Mouse (Mus musculus): ENCODE results near the gene Urah. TPM values are rescaled to one million over a fixed set of nuclear protein-coding genes. Genes with fewer than 3 reads are reported as not detected.
A peak's percentile ranks its signal among the peaks of the same experiment; 100 is the strongest.

Gene Urah
- polyA plus RNA-seq, 1 experiment, result 3.3 TPM

DNA sequence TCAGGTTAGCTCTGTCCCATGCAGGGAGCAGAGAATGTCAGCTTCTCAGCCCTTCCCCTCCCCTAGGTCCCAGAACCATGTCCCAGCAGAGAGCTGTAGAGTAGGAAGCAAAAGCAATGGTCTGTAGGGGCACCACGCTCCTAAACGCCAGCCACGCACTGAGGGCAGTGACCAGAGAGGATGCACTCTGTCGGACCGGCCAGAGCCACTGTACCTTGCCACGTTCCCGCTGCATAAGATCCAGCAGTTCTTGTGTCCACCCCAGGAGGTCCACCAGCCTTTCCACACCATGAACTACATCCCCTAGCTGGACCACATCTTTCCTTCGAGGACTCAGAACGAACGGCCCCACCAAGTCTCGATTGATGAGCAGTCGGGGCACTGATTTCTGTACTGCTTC, 29.9 kb downstream of the Urah start:
- H3K4me3 ChIP-seq (replicated peaks; ENCODE audit: control insufficient read depth, low read depth, low read length), result no peak overlapping the region
- no peak overlapping the region for H3K27ac ChIP-seq (ENCODE audit: control insufficient read depth, insufficient read depth, low read depth, low read length, poor library complexity)
- peaks cover 2% of the 10 kb centered on the region; the same call in 1 of the 2 replicates for H3K4me1 ChIP-seq (ENCODE audit: control insufficient read depth, insufficient read depth, low read length)
- TF ChIP-seq POLR2A (IDR thresholded peaks at IDR 0.05; ENCODE audit: borderline replicate concordance, control insufficient read depth, low read depth, low read length), result no peak
- no peak for TF ChIP-seq CTCF (IDR thresholded peaks at IDR 0.05; ENCODE audit: control insufficient read depth, insufficient read depth, low read length)
- whole genome bisulfite sequencing, result 88% methylated on average over 12 of the region's 12 CpGs

DNA sequence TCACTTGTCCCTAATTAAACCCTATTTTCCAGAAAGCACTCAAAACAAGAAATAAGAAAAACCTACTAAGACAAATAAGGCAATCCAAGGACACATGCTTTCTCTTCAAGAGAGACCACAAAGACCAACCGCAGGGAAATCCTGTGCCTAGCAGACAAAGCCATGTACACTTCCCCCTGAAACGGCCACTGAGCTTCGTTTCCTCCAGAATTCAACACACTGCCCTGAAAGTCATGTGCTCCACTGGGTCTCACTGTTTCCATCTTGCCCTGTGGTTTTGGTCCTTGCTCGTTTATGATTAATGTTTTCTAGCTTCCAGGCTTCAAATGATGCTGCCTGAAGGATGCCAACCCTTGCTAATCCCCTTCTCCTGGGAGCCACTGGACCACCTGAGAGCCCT, 39.4 kb downstream of the Urah start:
- H3K27ac ChIP-seq (ENCODE audit: control insufficient read depth, insufficient read depth, low read depth, low read length, poor library complexity), result peak overlapping the region; percentile 26; the same call in 1 of the 2 replicates
- WGBS, result 6% methylated on average over 4 of the region's 4 CpGs
- TF ChIP-seq CTCF (IDR thresholded peaks at IDR 0.05; ENCODE audit: control insufficient read depth, insufficient read depth, low read length) (no peak), POLR2A (IDR thresholded peaks at IDR 0.05; ENCODE audit: borderline replicate concordance, control insufficient read depth, low read depth, low read length) (no peak)

DNA sequence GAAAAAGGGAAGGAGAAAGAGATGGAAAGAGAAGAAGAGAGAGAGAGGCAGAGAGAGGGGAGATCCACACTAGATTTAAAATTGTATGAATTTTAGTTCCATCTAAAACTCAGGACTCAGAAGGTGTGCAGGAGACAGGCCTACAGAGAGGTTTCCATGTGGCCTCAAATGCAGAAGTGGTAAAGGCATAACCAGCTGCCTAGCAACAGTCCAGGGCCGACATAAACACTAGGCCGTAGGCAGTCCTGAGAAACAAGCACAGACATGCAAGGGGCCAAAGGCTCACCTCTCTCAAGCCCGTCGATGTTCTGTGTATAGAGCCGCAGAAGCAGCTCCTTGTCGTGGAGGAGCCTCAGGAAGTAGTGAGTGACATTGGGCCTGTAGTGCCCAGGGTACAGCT, 42.5 kb downstream of the Urah start:
- Histone ChIP-seq H3K4me1 (ENCODE audit: control insufficient read depth, insufficient read depth, low read length) (peaks cover 15% of the 10 kb centered on the region; the same call in 1 of the 2 replicates), H3K27ac (ENCODE audit: control insufficient read depth, insufficient read depth, low read depth, low read length, poor library complexity) (no peak overlapping the region), H3K4me3 (replicated peaks; ENCODE audit: control insufficient read depth, low read depth, low read length) (no peak overlapping the region)
- WGBS, result 20% methylated on average over 6 of the region's 6 CpGs
- TF ChIP-seq POLR2A (IDR thresholded peaks at IDR 0.05; ENCODE audit: borderline replicate concordance, control insufficient read depth, low read depth, low read length), result no peak
- no peak for TF ChIP-seq CTCF (IDR thresholded peaks at IDR 0.05; ENCODE audit: control insufficient read depth, insufficient read depth, low read length)

More for the DNA sequence above, 39.4 kb downstream of the Urah start:
- H3K4me1 ChIP-seq (ENCODE audit: control insufficient read depth, insufficient read depth, low read length), result peaks cover 11% of the 10 kb centered on the region; the same call in 1 of the 2 replicates
- no peak overlapping the region for H3K4me3 ChIP-seq (replicated peaks; ENCODE audit: control insufficient read depth, low read depth, low read length)

DNA sequence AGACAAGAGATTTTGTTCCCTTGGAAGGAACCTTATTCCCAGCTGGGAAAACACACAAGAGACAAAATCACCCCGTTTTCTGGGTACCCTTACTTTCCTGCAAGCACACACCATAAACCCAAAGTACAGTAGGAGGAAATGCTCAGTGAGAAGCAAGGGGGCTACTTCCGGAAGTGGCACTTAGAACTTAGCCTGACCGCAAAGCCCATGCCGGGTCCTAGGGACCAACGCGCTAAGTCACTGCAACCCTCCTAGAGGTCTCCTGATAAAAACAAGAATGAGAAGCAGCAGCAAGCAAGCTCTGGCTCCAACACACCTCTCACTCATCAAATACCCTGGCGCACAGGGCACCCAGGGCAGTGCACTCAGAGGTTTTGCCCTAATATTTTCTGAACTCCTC, 44.5 kb downstream of the Urah start:
- Histone ChIP-seq H3K4me1 (ENCODE audit: control insufficient read depth, insufficient read depth, low read length) (peaks cover 15% of the 10 kb centered on the region; the same call in 1 of the 2 replicates), H3K4me3 (replicated peaks; ENCODE audit: control insufficient read depth, low read depth, low read length) (peak overlapping the region; percentile 2), H3K27ac (ENCODE audit: control insufficient read depth, insufficient read depth, low read depth, low read length, poor library complexity) (peak overlapping the region; percentile 46; the same call in 1 of the 2 replicates)
- 4% methylated on average over 7 of the region's 7 CpGs for WGBS
- TF ChIP-seq POLR2A (IDR thresholded peaks at IDR 0.05; ENCODE audit: borderline replicate concordance, control insufficient read depth, low read depth, low read length) (no peak), CTCF (IDR thresholded peaks at IDR 0.05; ENCODE audit: control insufficient read depth, insufficient read depth, low read length) (no peak)

DNA sequence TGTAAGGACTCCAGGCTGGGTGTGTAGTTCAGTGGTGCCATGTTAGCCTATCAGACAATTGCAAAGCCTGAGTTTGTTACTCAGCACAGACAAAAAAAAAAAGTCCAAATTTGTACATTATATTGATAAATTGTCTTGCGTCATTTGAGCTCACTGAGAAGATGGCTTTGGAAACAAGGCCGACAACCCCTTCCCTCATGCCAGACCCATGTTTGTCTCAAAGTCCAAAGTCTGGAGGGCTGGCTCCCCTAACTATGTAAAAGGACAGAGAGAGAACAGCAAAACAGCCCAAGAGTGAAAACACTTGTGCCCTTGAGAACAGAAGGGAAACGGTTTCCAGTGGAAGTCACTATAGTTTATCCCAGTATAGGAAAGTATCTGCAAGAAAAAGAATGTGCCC, 45.6 kb downstream of the Urah start:
- H3K4me3 ChIP-seq (replicated peaks; ENCODE audit: control insufficient read depth, low read depth, low read length), result no peak overlapping the region
- no peak overlapping the region for H3K27ac ChIP-seq (ENCODE audit: control insufficient read depth, insufficient read depth, low read depth, low read length, poor library complexity)
- TF ChIP-seq CTCF (IDR thresholded peaks at IDR 0.05; ENCODE audit: control insufficient read depth, insufficient read depth, low read length), result no peak
- TF ChIP-seq POLR2A (IDR thresholded peaks at IDR 0.05; ENCODE audit: borderline replicate concordance, control insufficient read depth, low read depth, low read length), result no peak
- WGBS, result 12% methylated on average over 3 of the region's 3 CpGs
- H3K4me1 ChIP-seq (ENCODE audit: control insufficient read depth, insufficient read depth, low read length), result peaks cover 10% of the 10 kb centered on the region; the same call in 1 of the 2 replicates

DNA sequence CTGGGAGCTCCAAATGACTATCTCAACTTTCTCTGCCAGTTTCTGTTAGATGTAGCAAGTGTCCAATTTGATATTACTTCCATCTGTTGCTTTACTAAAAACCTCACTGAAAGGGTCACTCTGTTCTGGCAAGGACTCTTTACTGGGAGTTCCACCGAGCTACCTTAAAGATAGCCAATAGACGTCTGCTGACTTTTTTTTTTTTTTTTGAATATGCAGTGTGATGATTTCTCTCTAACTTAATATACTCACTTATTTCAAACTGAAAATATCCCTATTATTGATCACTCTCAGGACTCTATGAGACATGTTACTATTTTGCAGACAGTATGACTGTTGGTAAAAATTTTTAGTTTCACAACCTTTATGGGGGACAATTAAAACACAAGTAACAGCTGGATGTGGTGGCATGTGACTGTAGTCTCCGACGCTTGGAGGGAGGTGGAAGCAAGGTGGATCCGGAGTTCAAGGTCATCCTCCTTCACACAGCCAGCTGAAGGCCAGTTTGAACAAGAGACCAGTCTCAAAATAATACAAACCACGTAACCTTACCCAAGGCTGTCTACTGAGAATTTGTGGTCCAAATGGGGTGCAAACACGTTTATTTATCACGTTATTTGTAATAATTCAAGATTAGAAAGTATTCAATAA, 46.2 kb downstream of the Urah start:
- Histone ChIP-seq H3K4me3 (replicated peaks; ENCODE audit: control insufficient read depth, low read depth, low read length) (peak overlapping the region; percentile 99), H3K27ac (ENCODE audit: control insufficient read depth, insufficient read depth, low read depth, low read length, poor library complexity) (no peak overlapping the region), H3K4me1 (ENCODE audit: control insufficient read depth, insufficient read depth, low read length) (peaks cover 10% of the 10 kb centered on the region; the same call in 1 of the 2 replicates)
- under 1% methylated on average over 8 of the region's 8 CpGs for WGBS
- TF ChIP-seq CTCF (IDR thresholded peaks at IDR 0.05; ENCODE audit: control insufficient read depth, insufficient read depth, low read length) (no peak), POLR2A (IDR thresholded peaks at IDR 0.05; ENCODE audit: borderline replicate concordance, control insufficient read depth, low read depth, low read length) (no peak)

DNA sequence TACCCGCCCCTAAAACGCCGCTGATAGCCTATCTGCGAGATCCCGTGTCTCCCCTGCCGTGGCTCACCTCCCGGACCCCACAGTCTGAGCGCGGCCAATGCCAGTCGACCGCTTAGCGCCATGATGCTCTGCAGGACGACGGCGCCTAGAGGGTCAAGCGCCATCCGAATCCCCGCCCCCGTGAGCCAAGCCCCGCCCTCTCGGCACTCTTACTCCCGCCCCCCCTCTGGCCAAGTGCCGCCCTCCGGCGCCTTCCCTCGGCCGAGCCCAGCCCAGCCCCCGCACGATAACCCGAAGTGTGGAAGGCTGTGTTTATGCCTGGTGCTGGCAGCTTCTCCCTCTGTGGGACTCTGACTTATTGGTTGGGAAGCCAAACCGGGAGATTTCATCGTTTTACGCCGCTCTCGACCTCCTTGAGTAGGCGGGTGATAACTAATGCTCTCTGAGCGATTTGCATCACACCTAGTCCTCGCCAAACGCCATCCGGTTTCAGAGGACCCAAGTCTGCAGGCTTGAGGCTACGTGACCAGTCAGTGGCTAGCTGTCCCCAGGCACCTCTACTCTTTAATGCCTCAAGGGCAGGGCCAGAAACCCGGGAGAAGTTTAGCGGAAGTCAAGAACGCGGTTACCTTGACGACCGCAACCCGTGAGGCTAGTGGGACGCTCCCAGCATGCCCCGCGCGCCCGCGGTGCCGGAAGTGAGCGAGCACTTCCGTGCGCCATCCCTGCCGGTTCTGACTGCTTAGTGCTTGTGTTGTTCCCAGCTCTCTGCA, 47.1 kb downstream of the Urah start, which contains the start of the genes Psmd13 and Sirt3:
Psmd13 (plus strand) TSS at position 273 of the 773 bp plus-strand sequence.
Sirt3 (minus strand) TSS at position 614 of the 773 bp plus-strand sequence.
- H3K27ac ChIP-seq (ENCODE audit: control insufficient read depth, insufficient read depth, low read depth, low read length, poor library complexity), result peak within 1 kb of the TSS; percentile 82
- TF ChIP-seq POLR2A (IDR thresholded peaks at IDR 0.05; ENCODE audit: borderline replicate concordance, control insufficient read depth, low read depth, low read length) (peak; percentile 82; the same call in 1 of the 2 replicates), CTCF (IDR thresholded peaks at IDR 0.05; ENCODE audit: control insufficient read depth, insufficient read depth, low read length) (no peak; the same call in 1 of the 2 replicates)
- peak within 1 kb of the TSS; percentile 99 for H3K4me3 ChIP-seq (replicated peaks; ENCODE audit: control insufficient read depth, low read depth, low read length)
- under 1% methylated on average over 59 of the region's 59 CpGs for WGBS
- peaks cover 10% of the 10 kb centered on the region; the same call in 1 of the 2 replicates for H3K4me1 ChIP-seq (ENCODE audit: control insufficient read depth, insufficient read depth, low read length)

DNA sequence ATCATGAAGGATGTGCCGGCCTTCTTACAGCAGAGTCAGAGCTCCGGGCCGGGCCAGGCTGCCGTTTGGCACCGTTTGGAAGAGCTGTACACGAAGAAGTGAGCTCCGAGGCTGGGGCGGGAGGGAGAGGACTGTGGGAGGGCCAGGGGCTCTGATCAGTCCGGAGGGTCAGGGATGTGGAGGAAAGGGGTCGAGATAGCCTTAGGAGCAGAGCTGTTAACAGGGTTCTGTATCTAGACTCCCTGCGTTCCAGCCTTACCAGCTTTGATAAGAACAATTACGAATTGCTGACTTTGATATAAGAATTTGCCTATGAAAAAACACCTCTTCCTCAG, 47.6 kb downstream of the Urah start:
- peak overlapping the region; percentile 54 for H3K27ac ChIP-seq (ENCODE audit: control insufficient read depth, insufficient read depth, low read depth, low read length, poor library complexity)
- peaks cover 10% of the 10 kb centered on the region; the same call in 1 of the 2 replicates for H3K4me1 ChIP-seq (ENCODE audit: control insufficient read depth, insufficient read depth, low read length)
- TF ChIP-seq CTCF (IDR thresholded peaks at IDR 0.05; ENCODE audit: control insufficient read depth, insufficient read depth, low read length) (no peak), POLR2A (IDR thresholded peaks at IDR 0.05; ENCODE audit: borderline replicate concordance, control insufficient read depth, low read depth, low read length) (no peak)
- peak overlapping the region; percentile 99 for H3K4me3 ChIP-seq (replicated peaks; ENCODE audit: control insufficient read depth, low read depth, low read length)
- WGBS, result 0% methylated on average over 12 of the region's 12 CpGs

Other genes starting within 250 kb of the Urah start
- gene Olfr46, start 233.7 kb upstream of the Urah start, polyA plus RNA-seq (2011; ENCODE audit: insufficient read depth, insufficient read length, low replicate concordance, missing spikeins), result 0.25 TPM in 1 of 2 replicates, not detected in the other
- gene Olfr61, start 206.0 kb upstream of the Urah start, polyA plus RNA-seq (2011; ENCODE audit: insufficient read depth, insufficient read length, low replicate concordance, missing spikeins), result not detected in 2 replicates
- not detected in 2 replicates for gene Olfr53, start 188.6 kb upstream of the Urah start, polyA plus RNA-seq (2011; ENCODE audit: insufficient read depth, insufficient read length, low replicate concordance, missing spikeins)
- gene Olfr539, start 175.1 kb upstream of the Urah start, polyA plus RNA-seq (2011; ENCODE audit: insufficient read depth, insufficient read length, low replicate concordance, missing spikeins), result not detected in 2 replicates
- gene Olfr45, start 153.1 kb upstream of the Urah start, polyA plus RNA-seq (2011; ENCODE audit: insufficient read depth, insufficient read length, low replicate concordance, missing spikeins), result 0.32 TPM in 1 of 2 replicates, not detected in the other
- gene Olfr541, start 137.8 kb upstream of the Urah start, polyA plus RNA-seq (2011; ENCODE audit: insufficient read depth, insufficient read length, low replicate concordance, missing spikeins), result not detected in 2 replicates
- gene Cyp2e1, start 71.3 kb upstream of the Urah start, polyA plus RNA-seq (2011; ENCODE audit: insufficient read depth, insufficient read length, low replicate concordance, missing spikeins), result 3.9 and 21.1 TPM in 2 replicates
- not detected in 2 replicates for gene Syce1, start 47.2 kb upstream of the Urah start, polyA plus RNA-seq (2011; ENCODE audit: insufficient read depth, insufficient read length, low replicate concordance, missing spikeins)
- 0.25 and 0.40 TPM in 2 replicates for gene Zfp941, start 12.8 kb upstream of the Urah start, polyA plus RNA-seq (2011; ENCODE audit: insufficient read depth, insufficient read length, low replicate concordance, missing spikeins)
- gene Scgb1c1, start 10.5 kb downstream of the Urah start, polyA plus RNA-seq (2011; ENCODE audit: insufficient read depth, insufficient read length, low replicate concordance, missing spikeins), result not detected in 2 replicates
- gene Odf3, start 12.8 kb downstream of the Urah start, polyA plus RNA-seq (2011; ENCODE audit: insufficient read depth, insufficient read length, low replicate concordance, missing spikeins), result not detected in 2 replicates
- not detected in 2 replicates for gene Gm45785, start 21.3 kb downstream of the Urah start, polyA plus RNA-seq (2011; ENCODE audit: insufficient read depth, insufficient read length, low replicate concordance, missing spikeins)
- 26.4 and 53.0 TPM in 2 replicates for gene Ric8a, start 21.9 kb downstream of the Urah start, polyA plus RNA-seq (2011; ENCODE audit: insufficient read depth, insufficient read length, low replicate concordance, missing spikeins)
- 11.7 and 18.1 TPM in 2 replicates for gene Bet1l, start 22.6 kb downstream of the Urah start, polyA plus RNA-seq (2011; ENCODE audit: insufficient read depth, insufficient read length, low replicate concordance, missing spikeins)
- 239 and 252 TPM in 2 replicates for gene Psmd13, start 47.0 kb downstream of the Urah start, polyA plus RNA-seq (2011; ENCODE audit: insufficient read depth, insufficient read length, low replicate concordance, missing spikeins)
- gene Sirt3, start 47.3 kb downstream of the Urah start, polyA plus RNA-seq (2011; ENCODE audit: insufficient read depth, insufficient read length, low replicate concordance, missing spikeins), result 13.1 and 27.0 TPM in 2 replicates
- not detected in 2 replicates for gene Cox8b, start 65.4 kb downstream of the Urah start, polyA plus RNA-seq (2011; ENCODE audit: insufficient read depth, insufficient read length, low replicate concordance, missing spikeins)
- 1.9 and 3.1 TPM in 2 replicates for gene Nlrp6, start 85.9 kb downstream of the Urah start, polyA plus RNA-seq (2011; ENCODE audit: insufficient read depth, insufficient read length, low replicate concordance, missing spikeins)
- 6.9 and 13.3 TPM in 2 replicates for gene Pgghg, start 106.4 kb downstream of the Urah start, polyA plus RNA-seq (2011; ENCODE audit: insufficient read depth, insufficient read length, low replicate concordance, missing spikeins)
- gene Ifitm5, start 115.3 kb downstream of the Urah start, polyA plus RNA-seq (2011; ENCODE audit: insufficient read depth, insufficient read length, low replicate concordance, missing spikeins), result 1.7 TPM in 1 of 2 replicates, not detected in the other
- gene Gm45717, start 120.9 kb downstream of the Urah start, polyA plus RNA-seq (2011; ENCODE audit: insufficient read depth, insufficient read length, low replicate concordance, missing spikeins), result not detected in 2 replicates
- 71.7 and 147 TPM in 2 replicates for gene Ifitm2, start 121.0 kb downstream of the Urah start, polyA plus RNA-seq (2011; ENCODE audit: insufficient read depth, insufficient read length, low replicate concordance, missing spikeins)
- 32.8 and 82.9 TPM in 2 replicates for gene Ifitm1, start 132.2 kb downstream of the Urah start, polyA plus RNA-seq (2011; ENCODE audit: insufficient read depth, insufficient read length, low replicate concordance, missing spikeins)
- 166 and 209 TPM in 2 replicates for gene Ifitm3, start 175.8 kb downstream of the Urah start, polyA plus RNA-seq (2011; ENCODE audit: insufficient read depth, insufficient read length, low replicate concordance, missing spikeins)
- 195 and 524 TPM in 2 replicates for gene Ifitm6, start 182.9 kb downstream of the Urah start, polyA plus RNA-seq (2011; ENCODE audit: insufficient read depth, insufficient read length, low replicate concordance, missing spikeins)
- gene Gm17387, start 194.1 kb downstream of the Urah start, polyA plus RNA-seq (2011; ENCODE audit: insufficient read depth, insufficient read length, low replicate concordance, missing spikeins), result not detected in 2 replicates
- 0.36 and 2.1 TPM in 2 replicates for gene B4galnt4, start 226.1 kb downstream of the Urah start, polyA plus RNA-seq (2011; ENCODE audit: insufficient read depth, insufficient read length, low replicate concordance, missing spikeins)
- 5.4 and 15.9 TPM in 2 replicates for gene Pkp3, start 243.2 kb downstream of the Urah start, polyA plus RNA-seq (2011; ENCODE audit: insufficient read depth, insufficient read length, low replicate concordance, missing spikeins)

Data from bone marrow, adult 2 months (tissue).